ENCODE assay signal across 23 mouse cellular contexts in the genomic region with DNA sequence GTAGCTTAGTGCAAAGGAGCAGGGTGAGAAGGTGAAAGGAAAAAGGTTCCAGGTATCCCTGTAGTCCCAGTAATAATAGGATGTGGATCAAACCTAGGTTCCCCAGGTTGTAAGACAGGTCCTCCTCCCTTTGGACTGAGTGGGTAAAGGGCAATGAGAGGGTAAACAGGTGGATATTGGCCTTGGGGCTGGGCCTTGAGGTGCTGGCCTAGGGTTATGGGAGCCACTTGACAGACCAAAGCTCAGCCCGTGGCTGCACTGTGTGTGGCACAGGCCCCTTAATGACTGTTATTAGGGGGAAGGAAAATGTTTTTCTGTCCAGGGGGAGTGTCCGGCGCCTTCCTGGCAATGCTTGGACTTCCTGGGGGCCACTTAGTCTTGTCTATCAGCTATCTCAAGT. TPM values are rescaled to one million over a fixed set of nuclear protein-coding genes. Genes with fewer than 3 reads are reported as not detected.
A peak's percentile ranks its signal among the peaks of the same experiment; 100 is the strongest.
DNase-seq lines count a peak whose midpoint lies in the region; ATAC-seq and TF ChIP-seq lines count a peak whose summit lies in the region.
"Had no signal": no experiment of that assay in that cellular context is flagged by ENCODE, and none has a peak within 500 bp of the region (broad histone marks: within the 10 kb centered on the region; RNA-seq: fewer than 3 reads in every experiment).

No protein-coding gene starts in this region.

- no peak overlapping the region for H3K4me2 ChIP-seq in midbrain, embryonic 11.5 days
- no peak overlapping the region for H3K4me2 ChIP-seq in midbrain, embryonic 13.5 days (replicated peaks)
- no peak overlapping the region for H3K4me2 ChIP-seq in intestine, embryonic 15.5 days (replicated peaks)
- no peak overlapping the region for H3K4me2 ChIP-seq in intestine, embryonic 16.5 days (ENCODE audit: low read depth, low read length)
- no peak overlapping the region for H3K4me2 ChIP-seq in intestine, postnatal 0 days (replicated peaks; ENCODE audit: low read depth)

- no peak overlapping the region for H3K9ac ChIP-seq in midbrain, embryonic 11.5 days (ENCODE audit: low read length)
- H3K9ac ChIP-seq in midbrain, embryonic 13.5 days (replicated peaks), result no peak overlapping the region
- no peak overlapping the region for H3K9ac ChIP-seq in intestine, embryonic 15.5 days
- no peak overlapping the region for H3K9ac ChIP-seq in intestine, embryonic 16.5 days (ENCODE audit: low read depth, low read length)
- no peak overlapping the region for H3K9ac ChIP-seq in intestine, postnatal 0 days (ENCODE audit: low read depth, low read length)

- H3K4me1 ChIP-seq in midbrain, embryonic 11.5 days (ENCODE audit: control insufficient read depth, insufficient read depth, low read length), result no peaks in the 10 kb centered on the region
- H3K4me1 ChIP-seq in midbrain, embryonic 13.5 days (replicated peaks), result no peaks in the 10 kb centered on the region
- H3K4me1 ChIP-seq in intestine, embryonic 15.5 days (replicated peaks), result 0 out of 2 replicates have a peak, but pooled peaks cover 3% of the 10 kb centered on the region
- H3K4me1 ChIP-seq in intestine, embryonic 16.5 days (ENCODE audit: control insufficient read depth, insufficient read depth, low read length), result peaks cover 5% of the 10 kb centered on the region; the same call in 1 of the 2 replicates
- no peaks in the 10 kb centered on the region for H3K4me1 ChIP-seq in intestine, postnatal 0 days (replicated peaks; ENCODE audit: control insufficient read depth, insufficient read depth, low read length)

- WGBS in midbrain, embryonic 11.5 days, result 71% methylated on average over 3 of the region's 3 CpGs
- WGBS in midbrain, embryonic 13.5 days, result 63% methylated on average over 3 of the region's 3 CpGs
- 57% methylated on average over 3 of the region's 3 CpGs for WGBS in intestine, embryonic 15.5 days
- WGBS in intestine, embryonic 16.5 days, result 61% methylated on average over 3 of the region's 3 CpGs
- 23% methylated on average over 3 of the region's 3 CpGs for WGBS in intestine, postnatal 0 days

- no peak for ATAC-seq in midbrain, embryonic 11.5 days (ENCODE audit: low FRiP score)
- ATAC-seq in midbrain, embryonic 13.5 days, result no peak
- ATAC-seq in intestine, embryonic 15.5 days, result peak; percentile 56
- peak; percentile 77 for ATAC-seq in intestine, embryonic 16.5 days
- peak; percentile 53; the same call in 1 of the 2 replicates for ATAC-seq in intestine, postnatal 0 days
- ATAC-seq in frontal cortex, adult (ENCODE audit: low TSS enrichment), result no peak
- ATAC-seq in megakaryocyte progenitor cell, adult 5-6 weeks (replicated peaks; ENCODE audit: poor library complexity), result no peak
- ATAC-seq: activated CD4-positive, CD25-positive, alpha-beta regulatory T cell, adult 4 months; CD4-positive, CD25-positive, alpha-beta regulatory T cell, adult 4 months; Patski had no signal

- no peaks in the 10 kb centered on the region for H3K9me3 ChIP-seq in midbrain, embryonic 11.5 days (ENCODE audit: control insufficient read depth, low read length)
- no peaks in the 10 kb centered on the region for H3K9me3 ChIP-seq in midbrain, embryonic 13.5 days
- H3K9me3 ChIP-seq in intestine, embryonic 15.5 days, result no peaks in the 10 kb centered on the region
- H3K9me3 ChIP-seq in intestine, embryonic 16.5 days (ENCODE audit: control insufficient read depth, low read length), result no peaks in the 10 kb centered on the region
- no peaks in the 10 kb centered on the region for H3K9me3 ChIP-seq in intestine, postnatal 0 days (ENCODE audit: control insufficient read depth)
- H3K9me3 ChIP-seq: G1E had no signal

- no peaks in the 10 kb centered on the region for H3K36me3 ChIP-seq in midbrain, embryonic 11.5 days (ENCODE audit: control insufficient read depth, insufficient read depth, low read length)
- no peaks in the 10 kb centered on the region for H3K36me3 ChIP-seq in midbrain, embryonic 13.5 days
- H3K36me3 ChIP-seq in intestine, embryonic 15.5 days, result no peaks in the 10 kb centered on the region
- no peaks in the 10 kb centered on the region for H3K36me3 ChIP-seq in intestine, embryonic 16.5 days (ENCODE audit: control insufficient read depth, insufficient read depth, low read length)
- no peaks in the 10 kb centered on the region for H3K36me3 ChIP-seq in intestine, postnatal 0 days (ENCODE audit: control insufficient read depth, insufficient read depth)
- H3K36me3 ChIP-seq: G1E had no signal

- no peak overlapping the region for H3K4me3 ChIP-seq in midbrain, embryonic 11.5 days (ENCODE audit: low read depth, low read length)
- no peak overlapping the region for H3K4me3 ChIP-seq in midbrain, embryonic 13.5 days (replicated peaks)
- no peak overlapping the region for H3K4me3 ChIP-seq in intestine, embryonic 15.5 days (replicated peaks)
- no peak overlapping the region for H3K4me3 ChIP-seq in intestine, embryonic 16.5 days (ENCODE audit: low read length)
- H3K4me3 ChIP-seq in intestine, postnatal 0 days (ENCODE audit: low read depth, low read length), result no peak overlapping the region

- no peak overlapping the region for H3K27ac ChIP-seq in midbrain, embryonic 11.5 days (ENCODE audit: low read depth, low read length)
- H3K27ac ChIP-seq in midbrain, embryonic 13.5 days, result no peak overlapping the region
- H3K27ac ChIP-seq in intestine, embryonic 15.5 days, result no peak overlapping the region
- no peak overlapping the region for H3K27ac ChIP-seq in intestine, embryonic 16.5 days (ENCODE audit: low read length)
- H3K27ac ChIP-seq in intestine, postnatal 0 days (ENCODE audit: low read depth, low read length), result no peak overlapping the region

- no peak for TF ChIP-seq CTCF in intestine, postnatal 0 days (IDR thresholded peaks at IDR 0.05; ENCODE audit: low read depth)

- H3K27me3 ChIP-seq in midbrain, embryonic 11.5 days (ENCODE audit: control insufficient read depth, insufficient read depth, low read length), result no peaks in the 10 kb centered on the region
- no peaks in the 10 kb centered on the region for H3K27me3 ChIP-seq in midbrain, embryonic 13.5 days
- H3K27me3 ChIP-seq in intestine, embryonic 15.5 days (replicated peaks), result no peaks in the 10 kb centered on the region
- no peaks in the 10 kb centered on the region for H3K27me3 ChIP-seq in intestine, embryonic 16.5 days (replicated peaks; ENCODE audit: control insufficient read depth, insufficient read depth, low read length)
- H3K27me3 ChIP-seq in intestine, postnatal 0 days (replicated peaks; ENCODE audit: control insufficient read depth, insufficient read depth, low read length), result no peaks in the 10 kb centered on the region
- H3K27me3 ChIP-seq: Patski had no signal

- peak; percentile 59 for DNase-seq in midbrain, embryonic 11.5 days (ENCODE audit: low spot score, missing footprints)
- DNase-seq in thymus, postnatal 36 days, result no peak
- DNase-seq: adrenal gland, adult 2 months; adrenal gland, adult 8-10 months; adrenal gland, postnatal 10 days; adrenal gland, postnatal 14 days; adrenal gland, postnatal 25 days; adrenal gland, postnatal 36 days; B cell, adult 2 months; cerebellum, adult 11 months; cerebellum, adult 11-12 months had no signal

RNA-seq across cellular contexts. Expression of a gene that starts 3.3 kb away (rescaled TPM):
- polyA plus RNA-seq in midbrain, embryonic 11.5 days (2014; fragmentation: Nextera tagmentation; extraction: Ambion mirVana), result 0.14 and 0.25 TPM in 2 replicates
- 0.58 and 0.66 TPM in 2 replicates for polyA plus RNA-seq in midbrain, embryonic 13.5 days (2015; fragmentation: Nextera tagmentation; extraction: Ambion mirVana)
- polyA plus RNA-seq in intestine, embryonic 15.5 days (2015; fragmentation: Nextera tagmentation; extraction: Ambion mirVana), result 0.30 and 0.53 TPM in 2 replicates
- 0.33 and 0.35 TPM in 2 replicates for polyA plus RNA-seq in intestine, embryonic 16.5 days (2015; fragmentation: Nextera tagmentation; extraction: Ambion mirVana)
- 0.31 and 0.37 TPM in 2 replicates for polyA plus RNA-seq in intestine, postnatal 0 days (2015; fragmentation: Nextera tagmentation; extraction: Ambion mirVana)
- not detected in 2 replicates for total RNA-seq in megakaryocyte progenitor cell, adult 5-6 weeks (2015)
- total RNA-seq in megakaryocyte progenitor cell, adult 5-6 weeks (2017), result not detected in 2 replicates
- total RNA-seq: adrenal gland, adult 18-20 months; adrenal gland, postnatal 10 days; adrenal gland, postnatal 14 days; adrenal gland, postnatal 36 days; adrenal gland, postnatal 4 days had no signal
- polyA plus RNA-seq: activated CD4-positive, CD25-positive, alpha-beta regulatory T cell, adult 4 months; CD4-positive, CD25-positive, alpha-beta regulatory T cell, adult 4 months; G1E had no signal

RNA-seq across cellular contexts. Expression of a gene that starts 11.2 kb away (rescaled TPM):
- polyA plus RNA-seq in midbrain, embryonic 11.5 days (2014; fragmentation: Nextera tagmentation; extraction: Ambion mirVana), result 188 TPM in 2 replicates
- polyA plus RNA-seq in midbrain, embryonic 13.5 days (2015; fragmentation: Nextera tagmentation; extraction: Ambion mirVana), result 157 and 161 TPM in 2 replicates
- polyA plus RNA-seq in intestine, embryonic 15.5 days (2015; fragmentation: Nextera tagmentation; extraction: Ambion mirVana), result 263 and 265 TPM in 2 replicates
- 279 and 287 TPM in 2 replicates for polyA plus RNA-seq in intestine, embryonic 16.5 days (2015; fragmentation: Nextera tagmentation; extraction: Ambion mirVana)
- 318 and 321 TPM in 2 replicates for polyA plus RNA-seq in intestine, postnatal 0 days (2015; fragmentation: Nextera tagmentation; extraction: Ambion mirVana)
- 261 and 264 TPM in 2 replicates for total RNA-seq in megakaryocyte progenitor cell, adult 5-6 weeks (2015)
- total RNA-seq in megakaryocyte progenitor cell, adult 5-6 weeks (2017), result 58.5 and 84.7 TPM in 2 replicates

RNA-seq across cellular contexts. Expression of a gene that starts 18.7 kb away (rescaled TPM):
- 7.9 and 8.0 TPM in 2 replicates for polyA plus RNA-seq in midbrain, embryonic 11.5 days (2014; fragmentation: Nextera tagmentation; extraction: Ambion mirVana)
- 24.3 and 25.2 TPM in 2 replicates for polyA plus RNA-seq in midbrain, embryonic 13.5 days (2015; fragmentation: Nextera tagmentation; extraction: Ambion mirVana)
- 22.0 and 24.1 TPM in 2 replicates for polyA plus RNA-seq in intestine, embryonic 15.5 days (2015; fragmentation: Nextera tagmentation; extraction: Ambion mirVana)
- polyA plus RNA-seq in intestine, embryonic 16.5 days (2015; fragmentation: Nextera tagmentation; extraction: Ambion mirVana), result 27.4 and 30.0 TPM in 2 replicates
- polyA plus RNA-seq in intestine, postnatal 0 days (2015; fragmentation: Nextera tagmentation; extraction: Ambion mirVana), result 40.0 and 42.3 TPM in 2 replicates
- total RNA-seq in megakaryocyte progenitor cell, adult 5-6 weeks (2015), result 13.2 and 18.8 TPM in 2 replicates
- 13.2 and 14.8 TPM in 2 replicates for total RNA-seq in megakaryocyte progenitor cell, adult 5-6 weeks (2017)

Comparison
In these comparisons a context has a peak if more than half of its experiments do, and no peak if none do; other contexts are left out.
1. ATAC-seq: peak in intestine, embryonic 15.5 days (single experiment), intestine, embryonic 16.5 days (single experiment) and intestine, postnatal 0 days (single experiment); none in midbrain, embryonic 11.5 days (single experiment), midbrain, embryonic 13.5 days (single experiment), frontal cortex, adult (single experiment) and megakaryocyte progenitor cell, adult 5-6 weeks (single experiment).